Mouse (Mus musculus): Measurements from ENCODE around the gene Lrrc51. TPM values are rescaled to one million over a fixed set of nuclear protein-coding genes. Genes with fewer than 3 reads are reported as not detected.
"Not testable (repeated sequence)": the region's sequence is repeated elsewhere in the genome, so short reads cannot be mapped to it uniquely, and the experiment has no call there.

Gene Lrrc51
- 1 to 10 TPM; 3.7 to 8.1 (median 5.8) TPM for total RNA-seq (2022)

- DNase-seq (ENCODE audit: low spot score in 2 of 2): peak; percentile 92 to 95
Measured at GRCm38 (mm10) chr7:101933751-101934240, at the start of gene Lrrc51, which contains the start of gene Numa1. Gene Lrrc51 (minus strand): TSS chr7:101933895. Gene Numa1 (plus strand): TSS chr7:101934111.

GRCm38 (mm10) chr7:101982735-101983134 lies 49.0 kb upstream of the Lrrc51 start:
- DNase-seq (ENCODE audit: low spot score in 2 of 2): no peak

- DNase-seq (ENCODE audit: low spot score in 2 of 2): no peak
Measured at GRCm38 (mm10) chr7:101974505-101974904, 40.8 kb upstream of the Lrrc51 start.

GRCm38 (mm10) chr7:101973730-101974129 lies 40.0 kb upstream of the Lrrc51 start:
- no peak for DNase-seq (ENCODE audit: low spot score in 2 of 2)

- no peak for DNase-seq (ENCODE audit: low spot score in 2 of 2)
Measured at GRCm38 (mm10) chr7:101971721-101972120, 38.0 kb upstream of the Lrrc51 start.

GRCm38 (mm10) chr7:101970821-101971461 lies 37.2 kb upstream of the Lrrc51 start:
- DNase-seq (ENCODE audit: low spot score in 2 of 2): peak; percentile 60 to 72

GRCm38 (mm10) chr7:101970429-101970775 lies 36.7 kb upstream of the Lrrc51 start:
- peak; percentile 62 to 88 for DNase-seq (ENCODE audit: low spot score in 2 of 2)

GRCm38 (mm10) chr7:101969694-101970428 lies 36.2 kb upstream of the Lrrc51 start:
- DNase-seq (ENCODE audit: low spot score in 2 of 2): peak; percentile 69 to 81

- no peak for DNase-seq (ENCODE audit: low spot score in 2 of 2)
Measured at GRCm38 (mm10) chr7:101968751-101969150, 35.1 kb upstream of the Lrrc51 start.

GRCm38 (mm10) chr7:101967256-101967655 lies 33.6 kb upstream of the Lrrc51 start:
- DNase-seq (ENCODE audit: low spot score in 2 of 2): no peak

GRCm38 (mm10) chr7:101965606-101966005 lies 31.9 kb upstream of the Lrrc51 start:
- no peak for DNase-seq (ENCODE audit: low spot score in 2 of 2)

- DNase-seq (ENCODE audit: low spot score in 2 of 2): no peak
Measured at GRCm38 (mm10) chr7:101964551-101964950, 30.9 kb upstream of the Lrrc51 start.

- DNase-seq (ENCODE audit: low spot score in 2 of 2): no peak
Measured at GRCm38 (mm10) chr7:101963621-101964020, 29.9 kb upstream of the Lrrc51 start.

GRCm38 (mm10) chr7:101962829-101963228 lies 29.1 kb upstream of the Lrrc51 start:
- DNase-seq (ENCODE audit: low spot score in 2 of 2): no peak

GRCm38 (mm10) chr7:101956911-101957310 lies 23.2 kb upstream of the Lrrc51 start:
- DNase-seq (ENCODE audit: low spot score in 2 of 2): no peak

GRCm38 (mm10) chr7:101956481-101956880 lies 22.8 kb upstream of the Lrrc51 start:
- DNase-seq (ENCODE audit: low spot score in 2 of 2): no peak

- no peak for DNase-seq (ENCODE audit: low spot score in 2 of 2)
Measured at GRCm38 (mm10) chr7:101955862-101956261, 22.2 kb upstream of the Lrrc51 start.

- no peak for DNase-seq (ENCODE audit: low spot score in 2 of 2)
Measured at GRCm38 (mm10) chr7:101955276-101955675, 21.6 kb upstream of the Lrrc51 start.

- peak in 1 of 2 experiments; percentile 42 for DNase-seq (ENCODE audit: low spot score in 2 of 2)
Measured at GRCm38 (mm10) chr7:101954163-101954562, 20.5 kb upstream of the Lrrc51 start.

GRCm38 (mm10) chr7:101952098-101952497 lies 18.4 kb upstream of the Lrrc51 start:
- DNase-seq (ENCODE audit: low spot score in 2 of 2): no peak

GRCm38 (mm10) chr7:101951648-101952047 lies 18.0 kb upstream of the Lrrc51 start:
- no peak for DNase-seq (ENCODE audit: low spot score in 2 of 2)

GRCm38 (mm10) chr7:101949008-101949407 lies 15.3 kb upstream of the Lrrc51 start:
- DNase-seq (ENCODE audit: low spot score in 2 of 2): not testable (repeated sequence)

- DNase-seq (ENCODE audit: low spot score in 2 of 2): no peak
Measured at GRCm38 (mm10) chr7:101939758-101940157, 6.1 kb upstream of the Lrrc51 start.

Measured in left cerebral cortex, adult 8-10 months (tissue).